Mouse (Mus musculus) neural tube, embryonic 15.5 days (tissue): ENCODE data around the gene Grm4. TPM values are rescaled to one million over a fixed set of nuclear protein-coding genes. Genes with fewer than 3 reads are reported as not detected.

Experiments used
- ATAC-seq: fragments of 200-750 bp; cut with Nextera tagmentation; 2 replicates; pipeline ENCODE4 v1.8.0; 2017; ENCODE audit warnings: mild to moderate bottlenecking, moderate TSS enrichment, moderate library complexity; ENCODE audit not compliant: low FRiP score
- H3K27ac ChIP-seq: fragments of 300-500 bp; sonication (generic); replicated peaks from 2 replicates; pipeline ENCODE4 v1.5.1; 2015; ENCODE audit warnings: mild to moderate bottlenecking, inconsistent platforms
- H3K27me3 ChIP-seq: fragments of 300-500 bp; sonication (generic); replicated peaks from 2 replicates; pipeline ENCODE4 v1.6.1; 2015; ENCODE audit warnings: inconsistent platforms
- H3K36me3 ChIP-seq: fragments of 300-500 bp; sonication (generic); 2 replicates; pipeline ENCODE4 v1.6.1; 2015; ENCODE audit warnings: inconsistent platforms
- H3K4me1 ChIP-seq: fragments of 300-500 bp; sonication (generic); 2 replicates; pipeline ENCODE4 v1.6.1; 2015; ENCODE audit warnings: inconsistent platforms
- H3K4me2 ChIP-seq: fragments of 300-500 bp; sonication (generic); 2 replicates; pipeline ENCODE4 v1.6.1; 2015; ENCODE audit warnings: inconsistent platforms, mild to moderate bottlenecking, moderate library complexity
- H3K4me3 ChIP-seq: fragments of 300-500 bp; sonication (generic); replicated peaks from 2 replicates; pipeline ENCODE4 v1.5.1; 2015; ENCODE audit warnings: mild to moderate bottlenecking, inconsistent platforms
- H3K9ac ChIP-seq: fragments of 300-500 bp; sonication (generic); replicated peaks from 2 replicates; pipeline ENCODE4 v1.6.1; 2015; ENCODE audit warnings: mild to moderate bottlenecking, inconsistent platforms
- H3K9me3 ChIP-seq: fragments of 300-500 bp; sonication (generic); replicated peaks from 2 replicates; pipeline ENCODE4 v1.6.1; 2016; ENCODE audit warnings: inconsistent platforms
- WGBS: fragments of 180-500 bp; shearing (Covaris S2); methylation state at CpG from one replicate; pipeline ENCODE4 v1.1.7; 2015; ENCODE audit warnings: mixed read lengths; 5-methylcytosine and 5-hydroxymethylcytosine counted together
- polyA plus RNA-seq: library from polyadenylated mRNA; unstranded; fragments of >200 nt; fragmentation: Nextera tagmentation; extraction: Ambion mirVana; gene quantifications from 2 replicates; pipeline ENCODE4 v1.2.1, GENCODE M21; 2015

Gene Grm4
- polyA plus RNA-seq, 1 experiment from 2014 or later, result 10.1 TPM

DNA sequence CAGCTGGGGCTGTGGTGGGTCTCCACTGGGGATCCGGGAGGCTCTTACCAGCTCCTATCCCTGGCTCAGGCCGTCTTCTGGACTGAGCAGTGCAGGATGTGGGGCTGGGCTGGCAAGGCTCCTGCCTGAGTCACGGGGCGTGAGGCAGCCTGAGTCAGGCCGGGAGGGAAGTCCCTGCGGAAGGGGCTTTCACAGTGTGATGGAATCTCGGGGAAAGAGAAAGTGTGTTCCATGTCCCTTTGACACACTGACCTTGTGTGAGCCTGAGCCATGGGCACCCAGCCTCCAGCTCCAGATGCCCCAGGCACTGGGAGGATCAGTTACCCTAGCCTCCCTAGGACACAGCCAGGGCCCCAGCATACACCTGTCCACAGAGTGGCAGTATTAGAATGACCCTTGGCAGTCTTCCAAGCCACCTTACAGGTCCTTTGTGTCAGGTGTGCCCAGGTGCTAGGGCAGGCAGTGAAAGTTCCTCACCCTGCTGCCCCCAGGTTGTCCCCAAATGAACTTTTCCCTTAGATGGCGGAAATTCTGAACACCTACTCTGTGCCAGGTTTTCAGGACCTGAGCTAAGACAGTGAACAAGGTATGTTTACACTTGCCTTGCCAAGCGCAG, 26.2 kb upstream of the Grm4 start:
- WGBS, result 74% methylated on average over 9 of the region's 9 CpGs
- ATAC-seq, result no peak
- H3K9ac ChIP-seq, result no peak overlapping the region

DNA sequence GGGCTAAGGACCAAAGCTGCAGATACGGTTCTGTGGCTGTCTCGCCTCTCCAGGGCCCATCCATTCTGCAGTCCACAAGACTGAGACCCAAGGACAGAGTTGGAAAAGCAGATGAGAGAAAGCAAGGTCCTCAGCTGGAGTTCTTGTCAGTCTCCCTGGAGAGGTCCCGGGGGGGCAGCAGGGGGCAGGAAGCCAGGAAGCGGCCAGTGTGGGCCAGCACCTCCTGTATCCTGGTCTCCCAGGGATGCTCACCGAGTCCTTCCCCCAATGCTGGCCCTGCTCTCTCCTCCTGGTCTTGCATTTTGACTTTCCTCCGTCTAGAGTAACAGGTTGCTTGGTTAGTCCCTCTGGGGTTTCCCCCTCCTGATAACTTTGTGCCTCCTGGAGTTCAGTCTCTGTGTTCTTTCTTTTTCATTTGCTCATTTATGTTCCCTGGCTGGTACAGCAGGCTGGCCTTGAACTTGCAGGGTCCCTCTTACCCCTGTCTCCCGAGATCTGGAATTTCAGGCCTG, 25.4 kb upstream of the Grm4 start:
- Histone ChIP-seq H3K4me3 (no peak overlapping the region), H3K27ac (no peak overlapping the region), H3K4me2 (no peak overlapping the region), H3K36me3 (no peaks in the 10 kb centered on the region), H3K9ac (no peak overlapping the region), H3K27me3 (no peaks in the 10 kb centered on the region), H3K9me3 (no peaks in the 10 kb centered on the region), H3K4me1 (peaks cover 4% of the 10 kb centered on the region)
- no peak for ATAC-seq
- 76% methylated on average over 7 of the region's 7 CpGs for WGBS

More for the DNA sequence above, 26.2 kb upstream of the Grm4 start:
- Histone ChIP-seq H3K27me3 (no peaks in the 10 kb centered on the region), H3K27ac (no peak overlapping the region), H3K4me1 (peaks cover 4% of the 10 kb centered on the region), H3K9me3 (no peaks in the 10 kb centered on the region), H3K36me3 (no peaks in the 10 kb centered on the region), H3K4me2 (no peak overlapping the region), H3K4me3 (no peak overlapping the region)

DNA sequence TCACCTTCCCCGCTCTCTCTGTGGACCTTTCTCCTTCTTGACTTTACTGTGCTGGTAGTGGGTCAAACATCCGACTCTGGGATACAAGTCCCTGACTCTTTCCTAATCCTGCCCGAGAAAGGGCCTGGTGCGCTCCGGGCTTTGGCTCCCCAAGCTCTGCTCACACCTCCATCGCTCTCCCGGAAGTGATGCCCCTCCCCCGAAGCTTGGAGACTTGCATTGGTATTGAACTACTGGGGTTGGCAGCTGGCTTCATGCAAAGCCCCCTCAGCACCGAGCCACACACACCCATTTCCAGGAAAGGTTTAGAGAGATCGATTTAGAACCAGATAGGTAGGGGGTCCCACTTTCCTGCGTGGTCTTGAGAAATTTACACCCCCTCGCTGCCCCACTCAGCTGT, 24.8 kb upstream of the Grm4 start:
- no peaks in the 10 kb centered on the region for H3K27me3 ChIP-seq
- H3K36me3 ChIP-seq, result no peaks in the 10 kb centered on the region
- no peak overlapping the region for H3K9ac ChIP-seq
- no peak overlapping the region for H3K27ac ChIP-seq
- H3K9me3 ChIP-seq, result no peaks in the 10 kb centered on the region
- ATAC-seq, result no peak
- WGBS, result 53% methylated on average over 12 of the region's 12 CpGs
- H3K4me2 ChIP-seq, result no peak overlapping the region
- H3K4me3 ChIP-seq, result no peak overlapping the region
- H3K4me1 ChIP-seq, result peaks cover 4% of the 10 kb centered on the region

DNA sequence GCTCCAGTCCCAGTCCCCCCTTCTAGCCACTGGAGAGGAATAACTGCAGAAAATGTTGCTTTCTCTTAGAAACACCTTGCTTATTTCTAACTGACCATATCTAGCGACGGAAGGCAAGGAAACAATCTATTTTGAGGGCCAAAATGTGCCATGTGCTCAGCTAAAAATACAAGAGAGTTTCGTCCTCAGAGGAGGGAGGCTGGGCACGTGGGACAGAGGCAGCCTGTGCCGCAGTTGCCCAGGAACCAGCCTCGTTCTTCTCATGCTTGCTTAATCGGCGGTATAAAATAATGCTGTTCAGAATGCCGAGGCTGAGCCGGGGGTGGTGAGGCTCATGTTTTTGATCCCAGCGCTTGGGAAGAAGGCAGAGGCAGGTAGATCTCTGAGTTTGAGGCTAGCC, 23.3 kb upstream of the Grm4 start:
- Histone ChIP-seq H3K4me2 (no peak overlapping the region), H3K27ac (no peak overlapping the region), H3K4me3 (no peak overlapping the region), H3K36me3 (no peaks in the 10 kb centered on the region), H3K9me3 (no peaks in the 10 kb centered on the region), H3K27me3 (no peaks in the 10 kb centered on the region), H3K4me1 (peaks cover 4% of the 10 kb centered on the region), H3K9ac (no peak overlapping the region)
- WGBS, result 81% methylated on average over 11 of the region's 11 CpGs
- no peak for ATAC-seq

DNA sequence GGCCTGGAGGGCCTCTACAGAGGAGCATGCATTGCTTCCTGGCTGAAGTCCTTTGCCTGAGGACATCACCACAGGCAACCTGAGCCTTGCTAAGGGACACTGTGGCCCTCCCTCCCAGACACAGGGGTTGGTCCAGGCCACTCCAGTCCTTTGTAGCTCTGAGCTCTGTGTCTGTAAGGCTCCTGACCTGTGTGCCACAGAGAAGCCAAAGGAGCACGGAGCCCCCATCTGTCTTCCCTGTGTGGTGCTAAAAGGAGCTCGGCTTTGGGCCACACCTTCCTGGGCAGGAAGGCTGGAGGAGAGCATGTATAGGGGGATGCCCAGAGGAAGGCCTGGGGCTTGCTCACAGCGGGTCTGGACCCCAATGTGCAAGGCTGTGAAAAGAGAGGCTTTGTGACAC, 20.8 kb upstream of the Grm4 start:
- no peak for ATAC-seq
- Histone ChIP-seq H3K9me3 (no peaks in the 10 kb centered on the region), H3K4me2 (no peak overlapping the region), H3K27me3 (no peaks in the 10 kb centered on the region), H3K4me3 (no peak overlapping the region), H3K27ac (no peak overlapping the region), H3K36me3 (no peaks in the 10 kb centered on the region), H3K4me1 (no peaks in the 10 kb centered on the region), H3K9ac (no peak overlapping the region)
- WGBS, result 73% methylated on average over 3 of the region's 3 CpGs

DNA sequence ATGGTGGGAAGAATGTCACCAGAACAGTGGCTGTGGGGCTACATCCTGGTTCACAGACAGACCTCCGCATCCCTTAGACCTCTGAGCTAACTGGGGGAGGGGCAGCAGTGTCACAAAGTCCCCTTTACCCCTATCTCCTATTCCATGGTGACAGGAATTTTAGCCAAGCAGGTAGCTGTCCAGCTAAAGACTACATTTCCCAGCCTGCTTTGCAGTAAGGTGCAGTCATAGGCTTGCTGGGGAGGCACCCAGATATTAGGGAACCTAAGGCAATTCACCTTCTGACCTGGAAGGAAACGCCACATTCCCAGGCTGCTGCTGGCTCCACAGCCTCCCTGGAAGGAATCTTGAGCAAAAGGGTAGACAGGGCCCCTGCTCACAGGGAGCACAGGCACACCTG, 20.1 kb upstream of the Grm4 start:
- ATAC-seq, result no peak
- no peak overlapping the region for H3K4me3 ChIP-seq
- 78% methylated on average over 2 of the region's 2 CpGs for WGBS
- no peak overlapping the region for H3K4me2 ChIP-seq
- H3K4me1 ChIP-seq, result no peaks in the 10 kb centered on the region
- H3K9ac ChIP-seq, result no peak overlapping the region
- no peaks in the 10 kb centered on the region for H3K27me3 ChIP-seq
- H3K9me3 ChIP-seq, result no peaks in the 10 kb centered on the region
- H3K36me3 ChIP-seq, result no peaks in the 10 kb centered on the region
- no peak overlapping the region for H3K27ac ChIP-seq

DNA sequence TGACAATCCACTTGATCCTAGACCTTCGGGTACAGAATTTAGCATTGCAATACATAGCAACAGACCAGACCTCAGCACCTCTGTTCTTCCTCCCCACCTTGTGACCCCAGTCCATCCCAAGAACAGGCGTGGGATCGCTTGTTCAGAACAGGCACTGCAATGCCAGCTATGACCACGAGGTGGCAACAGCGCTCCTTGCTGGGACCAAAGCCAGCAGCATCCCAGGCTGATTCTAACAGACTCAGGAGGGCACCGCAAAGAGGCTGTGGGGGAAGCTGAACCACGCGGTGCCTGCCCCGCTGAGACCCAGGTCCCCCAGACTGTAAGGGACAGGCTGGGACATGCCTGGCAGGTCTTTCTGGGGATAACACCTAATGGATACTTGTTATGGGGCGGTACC, 13.5 kb upstream of the Grm4 start:
- 4% methylated on average over 10 of the region's 10 CpGs for WGBS
- Histone ChIP-seq H3K4me2 (peak overlapping the region; percentile 29; the same call in 1 of the 2 replicates), H3K27ac (no peak overlapping the region), H3K4me3 (no peak overlapping the region), H3K36me3 (no peaks in the 10 kb centered on the region), H3K27me3 (no peaks in the 10 kb centered on the region), H3K4me1 (peaks cover 2% of the 10 kb centered on the region; the same call in 1 of the 2 replicates), H3K9ac (no peak overlapping the region), H3K9me3 (no peaks in the 10 kb centered on the region)
- ATAC-seq, result no peak

DNA sequence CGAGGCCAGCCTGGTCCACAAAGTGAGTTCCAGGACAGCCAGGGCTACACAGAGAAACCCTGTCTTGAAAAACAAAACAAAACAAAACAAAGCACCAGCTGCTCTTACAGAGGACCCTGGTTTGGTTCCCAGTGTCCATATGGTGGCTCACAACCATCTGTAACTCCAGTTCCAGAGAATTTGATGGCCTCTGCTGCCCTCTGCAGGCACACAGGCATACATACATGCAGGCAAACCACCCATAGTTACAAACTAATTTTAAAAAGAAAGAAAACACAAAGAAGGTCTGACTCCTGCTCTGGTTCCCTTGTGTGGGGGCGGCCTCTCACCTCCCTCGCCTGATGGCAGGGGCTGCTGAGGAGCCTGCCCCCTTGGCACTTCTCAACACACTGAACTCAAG, 12.2 kb upstream of the Grm4 start:
- ATAC-seq, result no peak
- WGBS, result 89% methylated on average over 3 of the region's 3 CpGs
- Histone ChIP-seq H3K9me3 (no peaks in the 10 kb centered on the region), H3K27ac (no peak overlapping the region), H3K4me2 (no peak overlapping the region), H3K9ac (no peak overlapping the region), H3K27me3 (no peaks in the 10 kb centered on the region), H3K36me3 (no peaks in the 10 kb centered on the region), H3K4me3 (no peak overlapping the region), H3K4me1 (peaks cover 2% of the 10 kb centered on the region; the same call in 1 of the 2 replicates)

DNA sequence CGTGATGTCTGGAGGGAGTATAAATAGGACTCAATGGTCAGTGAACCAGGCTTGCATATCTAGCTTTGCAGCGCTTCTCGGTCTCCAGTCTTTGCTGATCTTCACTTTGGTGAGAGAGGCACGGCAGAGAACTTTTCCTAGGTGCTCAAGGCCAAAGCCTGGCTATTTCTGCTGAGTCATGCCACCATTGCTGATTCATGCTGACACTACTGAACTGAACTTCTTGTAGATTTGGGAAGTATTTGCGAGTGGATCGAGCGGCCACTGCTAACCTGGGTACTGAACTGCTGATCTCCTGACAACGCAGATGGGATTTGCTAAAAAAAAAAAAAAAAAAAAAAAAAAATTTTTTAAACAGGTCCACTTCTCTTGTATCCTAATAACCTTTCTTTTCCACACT, 10.9 kb upstream of the Grm4 start:
- Histone ChIP-seq H3K4me2 (no peak overlapping the region), H3K4me1 (peaks cover 2% of the 10 kb centered on the region; the same call in 1 of the 2 replicates), H3K36me3 (no peaks in the 10 kb centered on the region), H3K9me3 (no peaks in the 10 kb centered on the region), H3K27me3 (no peaks in the 10 kb centered on the region), H3K27ac (no peak overlapping the region), H3K9ac (no peak overlapping the region), H3K4me3 (no peak overlapping the region)
- whole genome bisulfite sequencing, result 93% methylated on average over 8 of the region's 8 CpGs
- no peak for ATAC-seq

DNA sequence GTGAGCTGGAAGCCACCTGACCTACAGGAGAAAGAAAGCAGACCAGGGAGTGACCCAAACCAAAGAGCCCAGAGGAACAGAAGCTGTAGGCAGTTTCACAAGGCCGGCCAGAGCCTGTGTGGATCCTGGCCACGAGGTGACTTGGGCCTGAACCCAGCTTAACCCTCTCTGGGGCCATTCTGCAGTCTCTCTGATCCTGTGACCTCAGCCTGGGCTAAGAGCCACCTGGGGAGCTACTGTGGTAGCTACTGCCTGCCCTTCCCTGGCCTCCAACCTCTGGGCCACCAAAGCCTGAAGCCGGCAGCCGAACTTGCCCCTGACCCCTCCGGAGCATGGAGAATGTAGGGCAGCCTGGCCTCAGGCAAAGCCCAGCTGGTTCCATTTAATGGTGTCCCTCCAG, 7.6 kb upstream of the Grm4 start:
- H3K4me1 ChIP-seq, result no peaks in the 10 kb centered on the region
- H3K9ac ChIP-seq, result no peak overlapping the region
- H3K4me3 ChIP-seq, result no peak overlapping the region
- H3K27ac ChIP-seq, result no peak overlapping the region
- no peaks in the 10 kb centered on the region for H3K36me3 ChIP-seq
- H3K9me3 ChIP-seq, result no peaks in the 10 kb centered on the region
- H3K4me2 ChIP-seq, result no peak overlapping the region
- no peak for ATAC-seq
- H3K27me3 ChIP-seq, result no peaks in the 10 kb centered on the region
- 81% methylated on average over 5 of the region's 5 CpGs for WGBS

DNA sequence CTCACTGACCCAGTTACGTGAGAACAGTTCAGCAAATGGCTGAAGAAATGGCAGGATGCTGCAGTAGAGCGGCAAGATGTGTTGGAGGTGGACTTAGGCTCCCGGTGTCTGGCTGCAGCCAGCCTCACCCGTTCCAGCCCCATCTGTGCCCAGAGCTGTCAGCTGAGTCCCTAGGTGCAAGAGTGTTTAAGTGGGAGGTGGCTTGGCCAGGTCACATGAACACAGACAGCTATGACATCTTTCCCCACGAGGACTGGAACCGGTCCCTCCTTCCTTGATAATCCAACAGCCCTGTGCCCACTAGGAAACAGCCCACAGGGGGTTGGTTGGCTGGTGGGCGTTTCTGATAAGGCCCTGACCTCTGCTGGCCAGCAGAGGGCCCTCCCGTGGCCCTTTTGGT, 6.8 kb upstream of the Grm4 start:
- Histone ChIP-seq H3K4me2 (no peak overlapping the region), H3K9me3 (no peaks in the 10 kb centered on the region), H3K4me3 (no peak overlapping the region), H3K9ac (no peak overlapping the region), H3K4me1 (no peaks in the 10 kb centered on the region), H3K27ac (no peak overlapping the region), H3K27me3 (no peaks in the 10 kb centered on the region), H3K36me3 (no peaks in the 10 kb centered on the region)
- no peak for ATAC-seq
- 65% methylated on average over 8 of the region's 8 CpGs for WGBS

DNA sequence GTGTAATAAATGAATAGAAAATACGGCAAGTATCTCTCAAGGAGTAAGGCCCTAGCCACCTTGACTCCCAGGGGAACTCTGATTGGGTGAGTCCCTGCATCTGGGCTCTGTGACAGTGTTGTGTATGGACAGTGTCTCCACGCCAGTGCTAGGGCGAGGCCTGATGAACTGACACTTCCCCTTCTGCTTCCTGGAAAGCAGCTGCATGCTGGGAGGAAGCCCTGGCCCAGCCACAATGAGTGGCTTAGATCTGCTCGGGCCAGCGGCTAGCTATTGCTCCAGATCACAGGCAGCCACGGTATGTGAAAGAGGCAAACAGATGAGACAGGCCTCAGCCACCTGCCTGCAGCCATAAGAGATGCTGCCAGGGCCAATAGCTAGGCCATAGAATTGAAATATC, 6.0 kb upstream of the Grm4 start:
- H3K27ac ChIP-seq, result no peak overlapping the region
- no peak overlapping the region for H3K4me3 ChIP-seq
- H3K4me1 ChIP-seq, result no peaks in the 10 kb centered on the region
- H3K4me2 ChIP-seq, result no peak overlapping the region
- no peak overlapping the region for H3K9ac ChIP-seq
- peaks cover 4% of the 10 kb centered on the region for H3K27me3 ChIP-seq
- no peaks in the 10 kb centered on the region for H3K36me3 ChIP-seq
- no peak for ATAC-seq
- 73% methylated on average over 6 of the region's 6 CpGs for WGBS
- no peaks in the 10 kb centered on the region for H3K9me3 ChIP-seq
